In the genomic region with DNA sequence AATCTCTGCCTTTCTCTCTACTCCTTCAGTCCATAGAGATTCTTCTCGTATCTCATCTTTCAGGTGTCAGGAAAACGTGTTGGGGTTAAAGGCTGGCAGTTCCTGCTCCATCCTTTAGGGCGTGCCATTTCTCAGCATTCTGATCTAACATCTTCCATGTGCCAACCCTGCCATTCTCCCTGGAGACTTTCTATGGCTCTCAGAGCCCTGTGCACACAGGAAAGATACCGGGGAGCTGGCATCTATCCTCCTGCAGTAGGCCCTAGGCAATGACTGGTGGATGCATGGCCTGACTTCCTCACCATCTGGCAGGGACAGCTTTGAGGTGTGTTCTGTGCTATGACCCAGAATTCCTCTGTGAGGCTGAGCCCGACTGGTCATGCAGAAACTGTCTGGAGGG, we compare ENCODE assay signal across 20 mouse cellular contexts. TPM values are rescaled to one million over a fixed set of nuclear protein-coding genes. Genes with fewer than 3 reads are reported as not detected.
DNase-seq lines count a peak whose midpoint lies in the region; ATAC-seq and TF ChIP-seq lines count a peak whose summit lies in the region.
"Had no signal": no experiment of that assay in that cellular context is flagged by ENCODE, and none has a peak within 500 bp of the region (broad histone marks: within the 10 kb centered on the region; RNA-seq: fewer than 3 reads in every experiment).

No protein-coding gene starts in this region.

- no peak for TF ChIP-seq POLR2A in MEL (IDR thresholded peaks at IDR 0.05; ENCODE audit: control insufficient read depth in 1 of 2, insufficient read depth in 1 of 2, low read depth in 1 of 2, low read length in 2 of 2, poor library complexity in 1 of 2)

- H3K36me3 ChIP-seq in MEL (ENCODE audit: control insufficient read depth in 1 of 2, insufficient read depth in 2 of 2, low read length in 2 of 2), result no peaks in the 10 kb centered on the region; a peak in 1 of 4 replicates
- no peaks in the 10 kb centered on the region for H3K36me3 ChIP-seq in limb, embryonic 10.5 days
- H3K36me3 ChIP-seq: forebrain, embryonic 15.5 days; heart, embryonic 12.5 days; liver, embryonic 13.5 days; neural tube, embryonic 12.5 days had no signal

- no peak for ATAC-seq in monocyte, adult 5-6 weeks (replicated peaks; ENCODE audit: insufficient number of reproducible peaks, low FRiP score, low TSS enrichment, poor library complexity, severe bottlenecking)
- ATAC-seq: forebrain, embryonic 15.5 days; inflammation-experienced regulatory T-cells, adult 6 months had no signal

- H3K27ac ChIP-seq in left cerebral cortex, adult 2 months, result no peak overlapping the region
- H3K27ac ChIP-seq in MEL (ENCODE audit: control insufficient read depth, low read depth, low read length), result no peak overlapping the region
- H3K27ac ChIP-seq in limb, embryonic 10.5 days, result peak overlapping the region; percentile 85
- H3K27ac ChIP-seq: forebrain, embryonic 15.5 days; liver, embryonic 13.5 days; neural tube, embryonic 12.5 days had no signal

- H3K79me2 ChIP-seq in MEL (ENCODE audit: control insufficient read depth, insufficient read depth, low read length, poor library complexity), result no peaks in the 10 kb centered on the region

- no peak overlapping the region for H3K4me3 ChIP-seq in left cerebral cortex, adult 2 months
- H3K4me3 ChIP-seq in MEL (ENCODE audit: control insufficient read depth in 1 of 2, insufficient read depth in 1 of 2, low read depth in 2 of 2, low read length in 2 of 2), result no peak overlapping the region
- no peak overlapping the region for H3K4me3 ChIP-seq in limb, embryonic 10.5 days
- H3K4me3 ChIP-seq: forebrain, embryonic 15.5 days; heart, embryonic 12.5 days; liver, embryonic 13.5 days; neural tube, embryonic 12.5 days had no signal

- intact Hi-C loops in left cerebral cortex, adult 2 months (cut with DNase I), result no loop called here
- intact Hi-C loops in left cerebral cortex, postnatal 10 days (cut with DNase I), result no loop called here

- H3K9me3 ChIP-seq in MEL (replicated peaks; ENCODE audit: insufficient read depth, low read length), result no peaks in the 10 kb centered on the region
- no peaks in the 10 kb centered on the region for H3K9me3 ChIP-seq in limb, embryonic 10.5 days (replicated peaks)
- H3K9me3 ChIP-seq: forebrain, embryonic 15.5 days; heart, embryonic 12.5 days; liver, embryonic 13.5 days; neural tube, embryonic 12.5 days had no signal

- peak; percentile 68 to 76 for DNase-seq in cerebellum, postnatal 10 days
- no peak for DNase-seq in cerebellum, adult 9-10 months
- DNase-seq in left cerebral cortex, adult 2 months (ENCODE audit: extremely low spot score in 1 of 2, low spot score in 2 of 2), result no peak
- DNase-seq in left cerebral cortex, postnatal 10 days (ENCODE audit: extremely low spot score in 1 of 2, low spot score in 2 of 2), result no peak
- DNase-seq in MEL (ENCODE audit: low read depth, low spot score), result no peak
- no peak for DNase-seq in limb, embryonic 10.5 days (ENCODE audit: low spot score)
- no peak for DNase-seq in thymus, postnatal 25 days
- DNase-seq: gastrocnemius, postnatal 10 days; heart, postnatal 4 days; liver, embryonic 13.5 days; lung, postnatal 4 days; midbrain, embryonic 14.5 days; spleen, adult 18-20 months had no signal

- peaks cover 0 to 2% of the 10 kb centered on the region in 2 experiments; a peak in 1 of 4 replicates for H3K4me1 ChIP-seq in MEL (ENCODE audit: control insufficient read depth in 1 of 2, insufficient read depth in 2 of 2, low read length in 2 of 2)
- H3K4me1 ChIP-seq in limb, embryonic 10.5 days, result peaks cover 80% of the 10 kb centered on the region

- TF ChIP-seq EP300 in MEL (IDR thresholded peaks at IDR 0.05; ENCODE audit: low read depth in 1 of 2, low read length in 2 of 2), result no peak

- TF ChIP-seq RAD21 in MEL (IDR thresholded peaks at IDR 0.05; ENCODE audit: low read depth, low read length), result no peak; the same call in 1 of the 2 replicates

- 65% methylated on average over 5 of the region's 5 CpGs for WGBS in limb, embryonic 10.5 days

- H3K27me3 ChIP-seq in MEL (ENCODE audit: control insufficient read depth in 1 of 2, insufficient read depth in 2 of 2, low read length in 2 of 2), result peaks cover 0 to 2% of the 10 kb centered on the region in 2 experiments; a peak in 1 of 4 replicates
- no peaks in the 10 kb centered on the region for H3K27me3 ChIP-seq in limb, embryonic 10.5 days (ENCODE audit: low read depth, poor library complexity, severe bottlenecking)
- H3K27me3 ChIP-seq: forebrain, embryonic 15.5 days; neural tube, embryonic 12.5 days had no signal

- no peak overlapping the region for H3K9ac ChIP-seq in MEL (ENCODE audit: control insufficient read depth, low read depth, low read length, poor library complexity, severe bottlenecking)
- H3K9ac ChIP-seq: forebrain, embryonic 15.5 days; heart, embryonic 12.5 days; liver, embryonic 13.5 days; neural tube, embryonic 12.5 days had no signal

- TF ChIP-seq CTCF in left cerebral cortex, adult 2 months (IDR thresholded peaks at IDR 0.05), result peak; percentile 35
- TF ChIP-seq CTCF in MEL (IDR thresholded peaks at IDR 0.05 in 2 of 3, conservative IDR thresholded peaks at IDR 0.05 in 1 of 3; ENCODE audit: control insufficient read depth in 1 of 3, insufficient read depth in 1 of 3, low read depth in 2 of 3, low read length in 3 of 3, poor library complexity in 1 of 3, severe bottlenecking in 1 of 3), result no peak

TF ChIP-seq in MEL, 35 proteins besides CTCF, POLR2A, EP300 and RAD21:
- TF ChIP-seq TBP (IDR thresholded peaks at IDR 0.05; ENCODE audit: low read depth, low read length) (no peak), ZMIZ1 (IDR thresholded peaks at IDR 0.05; ENCODE audit: low read depth, low read length) (no peak), ELF1 (IDR thresholded peaks at IDR 0.05; ENCODE audit: low read depth, low read length) (no peak), SMC3 (IDR thresholded peaks at IDR 0.05; ENCODE audit: low read depth, low read length) (0 out of 2 replicates have a peak, but pooled peaks have one; percentile 14), CHD2 (IDR thresholded peaks at IDR 0.05; ENCODE audit: low read length) (no peak), BHLHE40 (IDR thresholded peaks at IDR 0.05; ENCODE audit: borderline replicate concordance, low read depth, low read length) (no peak), POLR2AphosphoS5 (IDR thresholded peaks at IDR 0.05; ENCODE audit: borderline replicate concordance, low read depth, low read length) (no peak)

RNA-seq across cellular contexts. Expression of gene Cdcp2, which starts 28.4 kb away (rescaled TPM):
- not detected for total RNA-seq in left cerebral cortex, adult 2 months (2021)
- total RNA-seq in left cerebral cortex, postnatal 10 days (2021), result not detected
- total RNA-seq in MEL (2012; rRNA removed), result not detected in 2 replicates
- polyA plus RNA-seq in MEL (2012; ENCODE audit: insufficient read depth in 1 of 2, insufficient read length in 2 of 2, low read depth in 1 of 2, low replicate concordance in 2 of 2, missing spikeins in 1 of 2), result not detected
- polyA plus RNA-seq in limb, embryonic 10.5 days (2016; fragmentation: Nextera tagmentation; extraction: Ambion mirVana), result 0.11 TPM in 1 of 2 replicates, not detected in the other
- total RNA-seq in monocyte, adult 5-6 weeks (2017), result not detected in 3 replicates
- total RNA-seq: gastrocnemius, postnatal 10 days; heart, postnatal 4 days; left cerebral cortex, adult 8-10 months had no signal
- polyA plus RNA-seq: forebrain, embryonic 15.5 days; heart, embryonic 12.5 days; inflammation-experienced regulatory T-cells, adult 6 months; liver, embryonic 13.5 days; midbrain, embryonic 14.5 days; urinary bladder, adult 2 months had no signal

RNA-seq across cellular contexts. Expression of gene Tmem59, which starts 53.1 kb away (rescaled TPM):
- 100 to 1,000 TPM; 217 to 233 TPM for total RNA-seq in left cerebral cortex, adult 2 months (2021)
- total RNA-seq in left cerebral cortex, postnatal 10 days (2021), result 100 to 1,000 TPM; 168 to 176 TPM
- 51.9 and 55.8 TPM in 2 replicates for total RNA-seq in MEL (2012; rRNA removed)
- polyA plus RNA-seq in MEL (2012; ENCODE audit: insufficient read depth in 1 of 2, insufficient read length in 2 of 2, low read depth in 1 of 2, low replicate concordance in 2 of 2, missing spikeins in 1 of 2), result 10 to 100 TPM in 1 of 2 experiments, not detected in 1; 78.9 TPM
- 259 and 274 TPM in 2 replicates for polyA plus RNA-seq in limb, embryonic 10.5 days (2016; fragmentation: Nextera tagmentation; extraction: Ambion mirVana)
- total RNA-seq in monocyte, adult 5-6 weeks (2017), result 184 to 208 TPM (median 196 TPM) in 3 replicates

RNA-seq across cellular contexts. Expression of gene Tceanc2, which starts 53.8 kb away (rescaled TPM):
- 10 to 100 TPM; 13.9 to 16.1 TPM for total RNA-seq in left cerebral cortex, adult 2 months (2021)
- total RNA-seq in left cerebral cortex, postnatal 10 days (2021), result 10 to 100 TPM; 18.5 to 22.0 TPM
- 1.5 and 1.9 TPM in 2 replicates for total RNA-seq in MEL (2012; rRNA removed)
- 1 to 10 TPM in 1 of 2 experiments, not detected in 1; 9.4 TPM for polyA plus RNA-seq in MEL (2012; ENCODE audit: insufficient read depth in 1 of 2, insufficient read length in 2 of 2, low read depth in 1 of 2, low replicate concordance in 2 of 2, missing spikeins in 1 of 2)
- polyA plus RNA-seq in limb, embryonic 10.5 days (2016; fragmentation: Nextera tagmentation; extraction: Ambion mirVana), result 22.9 and 30.2 TPM in 2 replicates
- 12.8 to 15.4 TPM (median 15.4 TPM) in 3 replicates for total RNA-seq in monocyte, adult 5-6 weeks (2017)

RNA-seq across cellular contexts. Expression of gene Cyb5rl, which starts 58.3 kb away (rescaled TPM):
- total RNA-seq in left cerebral cortex, adult 2 months (2021), result 1 to 10 TPM; 7.4 to 8.8 TPM
- total RNA-seq in left cerebral cortex, postnatal 10 days (2021), result 1 to 10 TPM; 9.0 to 9.7 TPM
- 5.6 and 8.5 TPM in 2 replicates for total RNA-seq in MEL (2012; rRNA removed)
- 1 to 10 TPM in 1 of 2 experiments, not detected in 1; 9.3 TPM for polyA plus RNA-seq in MEL (2012; ENCODE audit: insufficient read depth in 1 of 2, insufficient read length in 2 of 2, low read depth in 1 of 2, low replicate concordance in 2 of 2, missing spikeins in 1 of 2)
- polyA plus RNA-seq in limb, embryonic 10.5 days (2016; fragmentation: Nextera tagmentation; extraction: Ambion mirVana), result 11.7 and 12.6 TPM in 2 replicates
- total RNA-seq in monocyte, adult 5-6 weeks (2017), result 0.64 to 7.9 TPM (median 1.5 TPM) in 3 replicates

RNA-seq across cellular contexts. Expression of gene Mrpl37, which starts 58.4 kb away (rescaled TPM):
- 10 to 100 TPM; 56.3 to 64.9 TPM for total RNA-seq in left cerebral cortex, adult 2 months (2021)
- total RNA-seq in left cerebral cortex, postnatal 10 days (2021), result 10 to 100 TPM; 64.0 to 67.7 TPM
- 69.6 and 73.1 TPM in 2 replicates for total RNA-seq in MEL (2012; rRNA removed)
- 100 to 1,000 TPM; 153 to 423 TPM for polyA plus RNA-seq in MEL (2012; ENCODE audit: insufficient read depth in 1 of 2, insufficient read length in 2 of 2, low read depth in 1 of 2, low replicate concordance in 2 of 2, missing spikeins in 1 of 2)
- 145 and 167 TPM in 2 replicates for polyA plus RNA-seq in limb, embryonic 10.5 days (2016; fragmentation: Nextera tagmentation; extraction: Ambion mirVana)
- 11.1 to 25.7 TPM (median 18.3 TPM) in 3 replicates for total RNA-seq in monocyte, adult 5-6 weeks (2017)

Comparison
In these comparisons a context has a peak if more than half of its experiments do, and no peak if none do; other contexts are left out.
1. DNase-seq: peak in cerebellum, postnatal 10 days (2 of 2); none in cerebellum, adult 9-10 months (single experiment), left cerebral cortex, adult 2 months (0 of 2), left cerebral cortex, postnatal 10 days (0 of 2), MEL (single experiment), limb, embryonic 10.5 days (single experiment) and thymus, postnatal 25 days (single experiment).